Mouse (Mus musculus) adipocyte (in vitro differentiated cells): ENCODE data around the gene Ppcdc.

ENCODE experiments used
- DNase-seq: peaks from one replicate; pipeline ENCODE4 v3.0.0-alpha.2; 2016; ENCODE audit warnings: low spot score

Ppcdc gene

DNA sequence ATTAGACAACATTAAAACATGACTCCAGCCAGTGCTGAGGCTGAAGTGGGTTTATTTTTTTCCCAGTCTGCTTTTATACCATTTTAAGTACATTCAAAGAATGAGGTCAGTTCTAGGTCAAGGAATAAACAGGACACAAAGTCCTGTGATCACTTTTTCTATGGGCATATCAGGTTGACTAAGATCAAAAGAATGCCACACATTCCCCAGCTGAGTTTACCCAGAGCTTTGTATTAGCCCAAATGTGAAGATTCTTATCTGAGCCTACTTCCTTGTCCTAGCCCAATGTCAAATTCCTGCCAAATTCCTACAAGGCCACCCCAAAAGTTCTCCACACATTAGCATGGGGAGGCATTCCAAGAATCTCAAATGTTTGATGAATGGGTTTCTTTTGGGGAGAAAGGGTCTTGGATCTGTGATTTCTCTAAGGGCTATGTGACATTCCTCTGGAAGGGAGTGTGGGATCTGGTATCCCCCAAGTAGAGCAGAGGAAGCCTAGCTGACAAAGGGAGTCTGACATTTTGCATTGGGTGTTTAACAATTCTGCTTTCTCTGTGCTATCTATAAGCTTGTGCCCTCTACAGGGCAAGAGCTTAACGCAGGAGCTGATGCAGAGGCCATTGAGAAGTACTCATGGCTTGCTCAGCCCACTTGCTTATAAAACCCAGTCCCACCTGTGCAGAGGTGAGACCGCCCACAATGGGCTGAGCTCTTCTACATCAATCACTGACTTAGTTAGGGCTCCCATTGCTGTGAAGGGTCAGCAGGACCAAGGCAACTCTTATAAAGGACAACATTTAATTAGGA, 85.3 kb downstream of the Ppcdc start:
- no peak for DNase-seq

DNA sequence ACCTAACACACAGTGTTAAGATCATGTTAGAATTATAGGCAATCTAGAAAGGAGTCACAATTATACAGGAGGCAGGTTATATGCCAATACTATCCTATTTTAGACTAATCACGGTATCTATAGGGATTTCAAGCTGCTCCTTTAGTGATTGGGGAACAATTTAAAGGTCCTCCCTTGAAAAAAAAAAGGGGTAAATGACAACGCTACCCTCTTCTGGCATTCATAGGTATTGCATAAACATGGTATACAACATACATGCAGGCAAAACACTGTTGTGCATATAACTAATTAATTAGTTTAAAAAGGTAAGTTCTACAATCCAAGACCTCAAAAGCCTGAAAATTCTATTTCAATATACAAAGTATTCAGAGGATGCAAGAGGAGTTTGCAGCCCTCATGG, 88.6 kb downstream of the Ppcdc start:
- DNase-seq = no peak

DNA sequence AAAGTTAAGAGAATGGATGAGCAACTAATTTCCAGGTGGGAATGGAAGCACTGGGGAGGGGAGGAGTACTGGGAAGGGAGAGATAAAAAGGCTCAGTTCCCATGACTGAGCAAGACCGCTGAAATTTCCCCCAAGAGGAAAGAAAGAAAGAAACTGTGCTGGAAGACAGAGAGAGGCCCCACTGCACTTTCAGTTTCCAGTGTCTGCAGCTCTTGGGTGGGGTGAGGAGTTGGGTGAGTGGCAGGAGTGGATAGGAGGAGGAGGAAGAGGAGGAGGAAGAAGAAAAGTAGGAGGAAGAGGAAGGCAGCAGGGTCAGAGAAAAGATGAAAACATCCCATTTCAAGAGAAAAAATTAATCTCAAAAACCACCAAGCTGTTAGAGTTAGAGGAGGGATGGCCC, 94.0 kb downstream of the Ppcdc start:
- DNase-seq = no peak

DNA sequence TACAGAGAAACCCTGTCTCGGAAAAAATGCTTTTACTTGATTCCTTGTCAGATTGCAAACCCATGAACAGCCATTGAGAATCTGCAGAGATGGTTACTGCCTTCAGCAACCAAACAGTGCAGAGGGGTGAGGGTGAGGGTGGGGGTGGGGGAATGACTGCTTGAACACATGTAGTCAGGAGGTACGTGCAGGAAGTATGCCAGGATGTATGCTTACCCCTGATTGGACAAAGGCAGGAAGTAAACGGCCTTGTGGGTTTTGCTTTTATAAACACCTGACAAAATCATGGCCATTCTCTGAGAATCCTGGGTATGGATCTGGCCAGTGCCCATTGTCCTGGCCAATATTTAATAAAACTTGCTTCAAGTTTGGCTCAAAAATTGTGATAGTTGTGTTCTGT, 96.2 kb downstream of the Ppcdc start:
- no peak for DNase-seq

DNA sequence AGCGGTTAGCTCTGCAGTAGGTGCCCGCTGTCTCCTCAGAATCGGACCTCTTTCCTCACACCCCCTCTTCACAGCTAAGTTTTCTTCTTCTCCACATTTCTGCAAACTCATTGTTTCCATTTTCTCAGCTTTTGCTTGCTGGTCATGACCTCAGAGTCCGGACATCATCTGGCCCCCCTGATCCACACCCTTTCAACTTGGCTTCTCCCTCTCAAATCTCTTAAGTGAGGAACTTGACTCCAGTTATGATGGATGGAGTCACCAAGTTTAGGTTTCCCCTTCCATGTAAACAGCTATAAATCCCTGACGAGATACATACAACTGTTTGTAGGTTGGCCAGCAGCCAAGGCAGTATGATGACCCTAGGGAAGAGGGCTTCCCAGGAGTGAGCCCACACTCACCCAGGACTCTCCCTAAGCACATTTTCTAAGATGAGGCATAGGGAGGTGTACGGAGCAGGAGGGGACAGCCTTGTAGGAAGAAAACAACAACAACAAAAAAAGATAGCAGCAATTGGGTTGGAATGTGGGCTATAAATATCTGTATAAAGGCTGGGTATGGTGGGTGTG, 96.9 kb downstream of the Ppcdc start:
- no peak for DNase-seq

DNA sequence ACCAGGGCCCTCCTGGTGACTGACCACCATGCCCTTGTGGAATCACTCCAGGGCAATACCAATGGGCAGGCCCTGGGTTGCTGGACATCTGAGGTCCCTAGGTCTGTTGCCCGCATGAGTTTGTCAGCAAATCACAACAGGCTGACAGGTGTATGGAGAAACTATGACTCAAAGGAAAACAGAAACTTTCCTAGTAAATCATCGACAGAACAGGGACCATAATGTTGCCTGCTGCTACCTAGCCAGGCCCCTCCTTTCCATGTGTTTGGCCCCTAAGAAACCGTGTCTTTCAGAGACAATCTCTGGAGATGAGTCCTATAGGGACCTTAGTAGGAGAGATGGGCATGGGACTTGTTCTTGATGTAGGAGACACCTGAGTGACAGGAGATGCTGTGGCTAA, 97.7 kb downstream of the Ppcdc start:
- no peak for DNase-seq

DNA sequence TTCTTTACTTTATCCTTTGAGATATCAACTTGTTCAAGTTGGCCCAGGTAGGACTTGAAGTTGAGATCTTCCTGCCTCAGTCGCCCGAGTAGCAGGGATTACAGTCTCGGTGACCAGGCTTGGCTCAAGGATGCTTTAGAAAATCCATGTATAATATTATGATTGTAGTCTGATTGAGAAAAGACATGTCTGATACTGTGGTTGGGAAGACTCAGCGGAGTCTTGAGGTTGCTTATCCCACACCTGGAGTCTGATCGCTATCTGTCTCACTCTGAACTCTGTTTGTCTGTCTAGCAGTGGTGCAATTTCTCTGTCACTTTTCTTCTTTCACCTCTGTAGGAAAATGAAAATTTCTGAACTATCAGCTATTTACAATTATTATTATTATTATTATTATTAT, 99.6 kb downstream of the Ppcdc start:
- DNase-seq = no peak

DNA sequence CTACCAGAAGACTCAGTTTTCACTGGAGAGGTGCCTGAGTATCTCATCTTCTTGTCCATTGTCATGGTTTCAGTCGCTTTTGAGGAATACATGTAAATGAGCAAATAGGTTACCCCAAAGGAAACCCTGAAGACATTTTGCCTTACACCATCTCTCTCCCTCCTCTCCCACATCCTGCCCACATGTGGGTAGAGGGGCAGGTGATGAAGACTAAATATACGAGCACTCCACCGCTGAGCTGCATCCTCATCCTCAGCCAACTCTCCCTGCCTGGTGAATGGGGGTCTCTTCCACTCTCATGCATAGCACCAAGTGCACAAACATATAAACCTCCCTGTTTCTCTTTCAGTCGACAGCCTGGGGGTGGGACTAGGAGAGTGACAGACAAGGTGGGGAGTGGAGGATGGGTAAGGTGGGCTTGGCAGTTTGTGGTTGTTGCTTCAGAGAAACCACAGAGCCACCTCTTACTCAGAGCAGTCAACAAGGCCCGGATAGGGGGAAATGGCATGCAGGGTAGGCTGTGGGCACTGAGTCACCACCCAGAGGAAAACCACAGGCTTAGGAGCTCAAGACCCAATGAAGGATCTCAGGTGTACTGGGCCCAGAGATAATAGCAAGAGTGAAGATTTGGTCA, 100.2 kb downstream of the Ppcdc start:
- DNase-seq = no peak

DNA sequence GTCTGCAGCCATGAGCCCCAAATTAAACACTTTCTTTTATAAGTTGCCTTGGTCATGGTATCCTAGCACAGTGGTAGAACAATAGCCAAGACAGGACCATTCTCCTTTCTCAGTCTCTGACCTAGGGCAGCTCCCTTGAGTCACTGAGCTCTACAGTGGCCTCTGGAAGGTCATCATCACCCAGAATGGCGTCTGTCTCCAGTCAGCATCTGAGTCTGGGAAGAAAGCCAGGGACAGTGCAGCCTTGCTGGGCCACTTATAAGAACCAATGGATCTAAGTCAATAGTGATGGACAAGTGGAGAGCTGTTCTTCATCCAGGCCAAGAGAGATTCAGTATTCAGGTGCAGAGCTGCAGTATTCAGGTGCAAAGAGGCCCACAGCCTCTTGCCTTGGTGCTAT, 101.2 kb downstream of the Ppcdc start:
- no peak for DNase-seq
